Mouse (Mus musculus): Measurements from ENCODE around the gene Adh5.

DNA sequence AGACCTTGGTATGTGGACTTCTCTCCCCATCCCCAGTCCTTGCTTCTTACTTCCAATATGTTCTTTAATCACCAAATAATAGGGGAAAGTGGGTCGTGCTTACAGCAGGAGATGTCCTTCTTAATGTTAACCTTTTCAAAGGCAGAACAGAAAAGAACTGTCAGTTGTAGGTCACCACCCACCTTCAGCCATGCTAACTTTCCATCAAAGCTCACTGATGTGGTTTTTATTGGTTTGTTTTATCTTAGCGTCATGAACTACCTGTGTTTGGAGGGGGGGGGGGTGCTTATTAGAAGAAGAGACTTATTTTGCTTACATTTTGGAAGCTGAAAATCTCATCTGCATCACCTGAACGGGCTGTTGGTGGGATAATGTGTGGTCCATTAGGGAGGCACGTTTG lies 18.6 kb upstream of the Adh5 start:
- TF ChIP-seq TAL1 (conservative IDR thresholded peaks at IDR 0.05; ENCODE audit: low read depth, low read length) (no peak), CTCF (IDR thresholded peaks at IDR 0.05; ENCODE audit: low read depth, low read length) (no peak), POLR2AphosphoS5 (IDR thresholded peaks at IDR 0.05; ENCODE audit: insufficient replicate concordance, low read depth, low read length) (no peak), GATA1 (IDR thresholded peaks at IDR 0.05; ENCODE audit: borderline replicate concordance, low read length) (no peak), GATA2 (IDR thresholded peaks at IDR 0.05; ENCODE audit: borderline replicate concordance, low read depth, low read length) (no peak)
